Mouse (Mus musculus) lung, adult 2 months (tissue): ENCODE measurements around the gene Rras.

Experiments
- CTCF ChIP-seq: fragments of 200-500 bp; IDR thresholded peaks from 2 replicates; pipeline ENCODE4 v1.5.1; 2011; ENCODE audit warnings: mild to moderate bottlenecking, low read length, control low read depth; ENCODE audit not compliant: insufficient read depth
- POLR2A ChIP-seq: fragments of 200-500 bp; IDR thresholded peaks from 2 replicates; pipeline ENCODE4 v1.6.1; 2011; ENCODE audit warnings: low read depth, mild to moderate bottlenecking, control low read depth, low read length, borderline replicate concordance; ENCODE audit errors: extremely low read depth

DNA sequence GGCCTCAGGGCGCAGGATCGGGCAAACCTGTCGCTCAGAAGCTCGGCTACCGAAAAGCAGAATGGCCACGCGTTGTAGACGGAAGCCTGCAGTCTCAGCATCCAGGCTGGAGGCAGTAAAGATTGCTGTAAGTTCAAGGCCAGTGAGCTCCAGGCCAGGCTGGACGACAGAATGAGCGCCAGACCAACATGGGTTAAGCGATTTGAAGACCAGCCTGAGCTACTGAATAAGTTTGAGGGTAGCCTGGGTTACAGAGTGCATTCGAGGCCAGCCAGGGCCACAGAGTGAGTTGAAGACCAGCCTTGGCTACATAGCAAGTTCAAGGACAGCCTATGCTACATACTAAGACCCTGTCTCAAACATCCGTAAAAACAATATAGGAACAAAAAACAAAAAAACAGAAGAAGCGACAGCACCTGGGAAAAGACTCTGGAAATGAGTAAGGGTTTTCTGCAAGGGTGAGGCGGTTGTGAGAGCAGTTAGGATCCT, 19.8 kb upstream of the Rras start:
- no peak for TF ChIP-seq POLR2A
- TF ChIP-seq CTCF, result no peak
